ENCODE assay signal across 21 mouse cellular contexts in genomic region chr1:125345854-125346253, GRCm38 (mm10).
DNase-seq lines count a peak whose midpoint lies in the region; ATAC-seq lines count a peak whose summit lies in the region.
"Had no signal": no experiment of that assay in that cellular context is flagged by ENCODE, and none has a peak within 500 bp of the region (broad histone marks: within the 10 kb centered on the region; RNA-seq: fewer than 3 reads in every experiment).

No protein-coding gene starts in this region.

- H3K4me1 ChIP-seq in hindbrain, embryonic 10.5 days (replicated peaks) = no peaks in the 10 kb centered on the region

- peak; percentile 56 for ATAC-seq in granulocyte monocyte progenitor cell, adult 5-6 weeks (replicated peaks; ENCODE audit: poor library complexity, severe bottlenecking)
- peak; percentile 52 for ATAC-seq in megakaryocyte progenitor cell, adult 5-6 weeks (replicated peaks; ENCODE audit: poor library complexity)
- ATAC-seq: activated CD4-positive, CD25-positive, alpha-beta regulatory T cell, adult 4 months; CD4-positive, CD25-positive, alpha-beta regulatory T cell, adult 4 months; Patski had no signal

- 94% methylated on average over 9 of the region's 9 CpGs for WGBS in hindbrain, embryonic 10.5 days

- H3K4me3 ChIP-seq in hindbrain, embryonic 10.5 days = no peak overlapping the region

- peaks cover 15% of the 10 kb centered on the region for H3K9me3 ChIP-seq in hindbrain, embryonic 10.5 days

- intact Hi-C loops in heart, postnatal 36 days (cut with DNase I) = no loop called here

- peak; percentile 79 for DNase-seq in heart, adult 11 months
- no peak for DNase-seq in heart, postnatal 36 days
- DNase-seq in testis, postnatal 10 days (ENCODE audit: low spot score) = peak; percentile 17
- DNase-seq in testis, postnatal 14 days (ENCODE audit: low spot score) = no peak
- no peak for DNase-seq in hindbrain, embryonic 10.5 days (ENCODE audit: low spot score)
- no peak for DNase-seq in thymus, postnatal 36 days
- DNase-seq: adrenal gland, adult 2 months; adrenal gland, adult 8-10 months; adrenal gland, postnatal 10 days; adrenal gland, postnatal 14 days; adrenal gland, postnatal 25 days; adrenal gland, postnatal 36 days; B cell, adult 2 months; cerebellum, adult 11 months; cerebellum, adult 11-12 months had no signal

- H3K27ac ChIP-seq in hindbrain, embryonic 10.5 days = no peak overlapping the region

- H3K36me3 ChIP-seq in hindbrain, embryonic 10.5 days = no peaks in the 10 kb centered on the region
- H3K36me3 ChIP-seq: G1E had no signal

- H3K27me3 ChIP-seq in hindbrain, embryonic 10.5 days (ENCODE audit: insufficient read depth, poor library complexity, severe bottlenecking) = no peaks in the 10 kb centered on the region
- H3K27me3 ChIP-seq: Patski had no signal

Comparison
In these comparisons a context has a peak if more than half of its experiments do, and no peak if none do; other contexts are left out.
1. DNase-seq: peak in heart, adult 11 months (single experiment) and testis, postnatal 10 days (single experiment); none in heart, postnatal 36 days (0 of 2), testis, postnatal 14 days (single experiment), hindbrain, embryonic 10.5 days (single experiment) and thymus, postnatal 36 days (0 of 2).